Comparison of ENCODE assay signal across 18 mouse cellular contexts in genomic region chr7:134139291-134139949, GRCm38 (mm10).
DNase-seq lines count a peak whose midpoint lies in the region; ATAC-seq lines count a peak whose summit lies in the region.
"Had no signal": no experiment of that assay in that cellular context is flagged by ENCODE, and none has a peak within 500 bp of the region (broad histone marks: within the 10 kb centered on the region; RNA-seq: fewer than 3 reads in every experiment).

No protein-coding gene starts in this region.

- peak; percentile 5 for DNase-seq in embryo, embryonic 11.5 days (ENCODE audit: low read depth, low spot score)
- no peak for DNase-seq in embryo, embryonic 9.5 days (ENCODE audit: extremely low spot score)
- no peak for DNase-seq in lung, postnatal 14 days
- DNase-seq in adrenal gland, postnatal 25 days: peak; percentile 66
- no peak for DNase-seq in urinary bladder, postnatal 10 days (ENCODE audit: low spot score)
- DNase-seq in urinary bladder, postnatal 14 days (ENCODE audit: low spot score): no peak
- DNase-seq: cerebellum, adult 11 months; forebrain, postnatal 0 days; gastrocnemius, postnatal 10 days; heart, postnatal 36 days; layer of hippocampus, adult 9-11 months had no signal

- peaks cover 3% of the 10 kb centered on the region; the same call in 1 of the 2 replicates for H3K36me3 ChIP-seq in lung, embryonic 15.5 days
- H3K36me3 ChIP-seq in neural tube, embryonic 13.5 days: no peaks in the 10 kb centered on the region
- H3K36me3 ChIP-seq: intestine, embryonic 15.5 days had no signal

- peaks cover 20% of the 10 kb centered on the region for H3K4me1 ChIP-seq in lung, embryonic 15.5 days
- H3K4me1 ChIP-seq in neural tube, embryonic 13.5 days (replicated peaks): peaks cover 20% of the 10 kb centered on the region
- H3K4me1 ChIP-seq: intestine, embryonic 15.5 days had no signal

- no peaks in the 10 kb centered on the region for H3K9me3 ChIP-seq in lung, embryonic 15.5 days
- H3K9me3 ChIP-seq in neural tube, embryonic 13.5 days: no peaks in the 10 kb centered on the region
- H3K9me3 ChIP-seq: intestine, embryonic 15.5 days had no signal

- 61% methylated on average over 4 of the region's 4 CpGs for WGBS in lung, embryonic 15.5 days
- WGBS in neural tube, embryonic 13.5 days: 27% methylated on average over 4 of the region's 4 CpGs

- H3K9ac ChIP-seq in lung, embryonic 15.5 days: no peak overlapping the region
- no peak overlapping the region for H3K9ac ChIP-seq in neural tube, embryonic 13.5 days
- H3K9ac ChIP-seq: forebrain, postnatal 0 days; intestine, embryonic 15.5 days; liver, embryonic 14.5 days had no signal

- H3K4me3 ChIP-seq in lung, embryonic 15.5 days: no peak overlapping the region
- no peak overlapping the region for H3K4me3 ChIP-seq in neural tube, embryonic 13.5 days
- H3K4me3 ChIP-seq: erythroblast, embryonic 14.5 days; intestine, embryonic 15.5 days had no signal

- no peaks in the 10 kb centered on the region for H3K27me3 ChIP-seq in lung, embryonic 15.5 days
- H3K27me3 ChIP-seq in neural tube, embryonic 13.5 days: peaks cover 25% of the 10 kb centered on the region
- H3K27me3 ChIP-seq: intestine, embryonic 15.5 days had no signal

- ATAC-seq in lung, embryonic 15.5 days (ENCODE audit: borderline replicate concordance, extremely low read depth, low FRiP score, low TSS enrichment): 0 out of 2 replicates have a peak, but pooled peaks have one; percentile 57
- ATAC-seq in neural tube, embryonic 13.5 days (ENCODE audit: low read depth): peak; percentile 75
- ATAC-seq: forebrain, postnatal 0 days; intestine, embryonic 15.5 days; midbrain, embryonic 16.5 days had no signal

- H3K4me2 ChIP-seq in lung, embryonic 15.5 days: no peak overlapping the region
- no peak overlapping the region for H3K4me2 ChIP-seq in neural tube, embryonic 13.5 days
- H3K4me2 ChIP-seq: heart, embryonic 11.5 days; intestine, embryonic 15.5 days had no signal

- H3K27ac ChIP-seq in lung, embryonic 15.5 days: no peak overlapping the region
- H3K27ac ChIP-seq in neural tube, embryonic 13.5 days (replicated peaks): no peak overlapping the region
- H3K27ac ChIP-seq: intestine, embryonic 15.5 days; liver, embryonic 14.5 days had no signal

Comparison
In these comparisons a context has a peak if more than half of its experiments do, and no peak if none do; other contexts are left out.
1. DNase-seq: peak in embryo, embryonic 11.5 days (single experiment) and adrenal gland, postnatal 25 days (single experiment); none in embryo, embryonic 9.5 days (single experiment), lung, postnatal 14 days (single experiment), urinary bladder, postnatal 10 days (single experiment) and urinary bladder, postnatal 14 days (single experiment).